7 mouse cellular contexts compared by ENCODE assay signal in the genomic region with DNA sequence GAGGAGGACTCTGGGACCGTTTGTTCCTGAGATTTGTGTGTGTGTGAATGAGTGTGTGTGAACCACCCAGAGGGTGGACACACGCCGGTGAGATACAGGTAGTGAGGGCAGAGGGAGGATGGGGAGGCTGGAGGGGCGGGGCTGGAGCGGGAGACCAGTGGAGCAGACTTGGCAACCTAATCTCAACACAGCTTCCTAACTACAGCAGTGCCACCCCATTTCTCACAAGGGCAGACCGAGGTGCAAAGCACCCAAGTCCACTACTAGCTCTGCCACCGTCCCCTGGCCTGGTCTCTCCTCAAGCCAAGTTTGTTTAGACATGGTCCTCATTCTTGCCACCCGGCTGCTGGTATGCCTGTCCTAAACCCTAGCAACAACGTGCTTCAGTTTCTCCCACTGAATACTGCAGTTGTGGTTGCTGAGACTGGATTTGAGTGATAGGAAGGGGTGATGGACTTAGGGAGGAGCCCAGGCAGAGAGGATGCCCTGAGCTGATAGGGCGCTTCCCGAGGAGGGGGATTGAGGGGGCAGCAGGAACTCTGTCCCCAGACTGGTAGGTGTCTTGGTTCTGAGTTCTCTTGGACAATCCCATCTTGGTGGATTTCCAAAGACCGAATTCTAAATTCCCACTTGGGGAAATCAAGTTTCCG. TPM values are rescaled to one million over a fixed set of nuclear protein-coding genes. Genes with fewer than 3 reads are reported as not detected.
DNase-seq lines count a peak whose midpoint lies in the region; ATAC-seq and TF ChIP-seq lines count a peak whose summit lies in the region.

No protein-coding gene starts in this region.

- no peak for ATAC-seq in lung, embryonic 15.5 days (ENCODE audit: borderline replicate concordance, extremely low read depth, low FRiP score, low TSS enrichment)
- ATAC-seq in forebrain, embryonic 15.5 days (replicated peaks) = no peak
- no peak for ATAC-seq in limb, embryonic 11.5 days (ENCODE audit: insufficient number of reproducible peaks, low FRiP score, low TSS enrichment, low read depth)

- peak overlapping the region; percentile 76 for H3K4me3 ChIP-seq in lung, embryonic 15.5 days
- H3K4me3 ChIP-seq in forebrain, embryonic 15.5 days = peak overlapping the region; percentile 86
- peak overlapping the region; percentile 88 for H3K4me3 ChIP-seq in limb, embryonic 11.5 days (ENCODE audit: low read depth, low read length)
- peak overlapping the region; percentile 89 for H3K4me3 ChIP-seq in small intestine, adult 2 months (ENCODE audit: low read depth, low read length)

- TF ChIP-seq POLR2A in small intestine, adult 2 months (IDR thresholded peaks at IDR 0.05; ENCODE audit: low read depth, low read length) = no peak

- H3K27me3 ChIP-seq in lung, embryonic 15.5 days = no peaks in the 10 kb centered on the region
- H3K27me3 ChIP-seq in forebrain, embryonic 15.5 days = no peaks in the 10 kb centered on the region
- H3K27me3 ChIP-seq in limb, embryonic 11.5 days (ENCODE audit: control insufficient read depth, insufficient read depth, low read length) = no peaks in the 10 kb centered on the region
- peaks cover 14% of the 10 kb centered on the region for H3K27me3 ChIP-seq in small intestine, adult 2 months (ENCODE audit: control insufficient read depth, insufficient read depth, low read length)

- no peak for DNase-seq in lung, adult 18-20 months
- DNase-seq in limb, embryonic 11.5 days (ENCODE audit: low spot score) = no peak
- DNase-seq in spleen, postnatal 4 days (ENCODE audit: low spot score in 2 of 2) = no peak
- DNase-seq in gastrocnemius, postnatal 25 days = no peak

- no peak for TF ChIP-seq CTCF in small intestine, adult 2 months (IDR thresholded peaks at IDR 0.05; ENCODE audit: extremely low read depth, insufficient read length, insufficient replicate concordance, low read depth, low read length)

- no peaks in the 10 kb centered on the region for H3K9me3 ChIP-seq in lung, embryonic 15.5 days
- H3K9me3 ChIP-seq in forebrain, embryonic 15.5 days = no peaks in the 10 kb centered on the region
- no peaks in the 10 kb centered on the region for H3K9me3 ChIP-seq in limb, embryonic 11.5 days (ENCODE audit: control insufficient read depth, low read length)

- peaks cover 50% of the 10 kb centered on the region for H3K4me1 ChIP-seq in lung, embryonic 15.5 days
- H3K4me1 ChIP-seq in forebrain, embryonic 15.5 days = peaks cover 46% of the 10 kb centered on the region
- H3K4me1 ChIP-seq in limb, embryonic 11.5 days (ENCODE audit: control insufficient read depth, insufficient read depth, low read length) = peaks cover 22% of the 10 kb centered on the region
- H3K4me1 ChIP-seq in small intestine, adult 2 months (ENCODE audit: control insufficient read depth, insufficient read depth, insufficient read length, low read length) = peaks cover 12% of the 10 kb centered on the region

- 11% methylated on average over 13 of the region's 13 CpGs for WGBS in lung, embryonic 15.5 days
- 15% methylated on average over 13 of the region's 13 CpGs for WGBS in forebrain, embryonic 15.5 days
- WGBS in limb, embryonic 11.5 days = 25% methylated on average over 13 of the region's 13 CpGs
- 54% methylated on average over 13 of the region's 13 CpGs for WGBS in small intestine, adult 2 months

- peak overlapping the region; percentile 100 for H3K27ac ChIP-seq in lung, embryonic 15.5 days
- peak overlapping the region; percentile 100 for H3K27ac ChIP-seq in forebrain, embryonic 15.5 days (replicated peaks)
- H3K27ac ChIP-seq in limb, embryonic 11.5 days (replicated peaks; ENCODE audit: low read depth, low read length) = no peak overlapping the region
- no peak overlapping the region for H3K27ac ChIP-seq in small intestine, adult 2 months (ENCODE audit: insufficient read depth, low read depth, low read length)

- peak overlapping the region; percentile 93 for H3K4me2 ChIP-seq in lung, embryonic 15.5 days
- peak overlapping the region; percentile 93 for H3K4me2 ChIP-seq in forebrain, embryonic 15.5 days (replicated peaks)
- peak overlapping the region; percentile 58 for H3K4me2 ChIP-seq in limb, embryonic 11.5 days (ENCODE audit: low read depth, severe bottlenecking)

- H3K9ac ChIP-seq in lung, embryonic 15.5 days = peak overlapping the region; percentile 49
- H3K9ac ChIP-seq in forebrain, embryonic 15.5 days (replicated peaks) = peak overlapping the region; percentile 96
- H3K9ac ChIP-seq in limb, embryonic 11.5 days (ENCODE audit: low read length) = peak overlapping the region; percentile 14

- no peaks in the 10 kb centered on the region for H3K36me3 ChIP-seq in lung, embryonic 15.5 days
- H3K36me3 ChIP-seq in forebrain, embryonic 15.5 days = no peaks in the 10 kb centered on the region
- H3K36me3 ChIP-seq in limb, embryonic 11.5 days (ENCODE audit: control insufficient read depth, insufficient read depth, low read length) = no peaks in the 10 kb centered on the region
- H3K36me3 ChIP-seq in small intestine, adult 2 months (ENCODE audit: control insufficient read depth, insufficient read depth, low read length) = no peaks in the 10 kb centered on the region

RNA-seq across cellular contexts. Expression of a gene that starts 2.5 kb away (rescaled TPM):
- polyA plus RNA-seq in lung, embryonic 15.5 days (2015; fragmentation: Nextera tagmentation; extraction: Ambion mirVana) = 10.5 and 11.3 TPM in 2 replicates
- polyA plus RNA-seq in forebrain, embryonic 15.5 days (2015; fragmentation: Nextera tagmentation; extraction: Ambion mirVana) = 17.7 and 18.3 TPM in 2 replicates
- polyA plus RNA-seq in limb, embryonic 11.5 days (2014; fragmentation: Nextera tagmentation; extraction: Ambion mirVana) = 21.1 and 21.8 TPM in 2 replicates
- 1.8 and 3.2 TPM in 2 replicates for polyA plus RNA-seq in small intestine, adult 2 months (2012; rRNA removed)
- total RNA-seq in gastrocnemius, postnatal 25 days (2021) = 1 to 10 TPM; 1.1 to 1.7 TPM

RNA-seq across cellular contexts. Expression of a gene that starts 19.0 kb away (rescaled TPM):
- polyA plus RNA-seq in lung, embryonic 15.5 days (2015; fragmentation: Nextera tagmentation; extraction: Ambion mirVana) = 0.14 and 0.36 TPM in 2 replicates
- 13.5 and 13.6 TPM in 2 replicates for polyA plus RNA-seq in forebrain, embryonic 15.5 days (2015; fragmentation: Nextera tagmentation; extraction: Ambion mirVana)
- polyA plus RNA-seq in limb, embryonic 11.5 days (2014; fragmentation: Nextera tagmentation; extraction: Ambion mirVana) = 1.8 and 2.2 TPM in 2 replicates
- 0.36 and 0.51 TPM in 2 replicates for polyA plus RNA-seq in small intestine, adult 2 months (2012; rRNA removed)
- not detected for total RNA-seq in gastrocnemius, postnatal 25 days (2021)

RNA-seq across cellular contexts. Expression of a gene that starts 19.4 kb away (rescaled TPM):
- 37.7 and 40.5 TPM in 2 replicates for polyA plus RNA-seq in lung, embryonic 15.5 days (2015; fragmentation: Nextera tagmentation; extraction: Ambion mirVana)
- 18.7 TPM in 2 replicates for polyA plus RNA-seq in forebrain, embryonic 15.5 days (2015; fragmentation: Nextera tagmentation; extraction: Ambion mirVana)
- polyA plus RNA-seq in limb, embryonic 11.5 days (2014; fragmentation: Nextera tagmentation; extraction: Ambion mirVana) = 69.4 and 75.8 TPM in 2 replicates
- 0.77 and 1.9 TPM in 2 replicates for polyA plus RNA-seq in small intestine, adult 2 months (2012; rRNA removed)
- 1 to 10 TPM; 1.6 TPM for total RNA-seq in gastrocnemius, postnatal 25 days (2021)

RNA-seq across cellular contexts. Expression of a gene that starts 20.0 kb away (rescaled TPM):
- 3.0 and 3.1 TPM in 2 replicates for polyA plus RNA-seq in lung, embryonic 15.5 days (2015; fragmentation: Nextera tagmentation; extraction: Ambion mirVana)
- polyA plus RNA-seq in forebrain, embryonic 15.5 days (2015; fragmentation: Nextera tagmentation; extraction: Ambion mirVana) = 2.1 and 3.7 TPM in 2 replicates
- 0.15 and 0.54 TPM in 2 replicates for polyA plus RNA-seq in limb, embryonic 11.5 days (2014; fragmentation: Nextera tagmentation; extraction: Ambion mirVana)
- not detected in 2 replicates for polyA plus RNA-seq in small intestine, adult 2 months (2012; rRNA removed)
- total RNA-seq in gastrocnemius, postnatal 25 days (2021) = not detected

RNA-seq across cellular contexts. Expression of a gene that starts 51.6 kb away (rescaled TPM):
- 4.1 and 5.0 TPM in 2 replicates for polyA plus RNA-seq in lung, embryonic 15.5 days (2015; fragmentation: Nextera tagmentation; extraction: Ambion mirVana)
- polyA plus RNA-seq in forebrain, embryonic 15.5 days (2015; fragmentation: Nextera tagmentation; extraction: Ambion mirVana) = 0.55 and 0.85 TPM in 2 replicates
- 1.4 and 1.8 TPM in 2 replicates for polyA plus RNA-seq in limb, embryonic 11.5 days (2014; fragmentation: Nextera tagmentation; extraction: Ambion mirVana)
- polyA plus RNA-seq in small intestine, adult 2 months (2012; rRNA removed) = 5.1 and 23.5 TPM in 2 replicates
- total RNA-seq in gastrocnemius, postnatal 25 days (2021) = 1 to 10 TPM in 1 of 2 experiments, under 1 TPM in 1; 0.74 to 1.8 TPM

Comparison
In these comparisons a context has a peak if more than half of its experiments do, and no peak if none do; other contexts are left out.
1. H3K27ac ChIP-seq: peak in lung, embryonic 15.5 days (single experiment) and forebrain, embryonic 15.5 days (single experiment); none in limb, embryonic 11.5 days (single experiment) and small intestine, adult 2 months (single experiment).
2. H3K9ac ChIP-seq: peak in every context shown above with its lines; median percentile 96 in forebrain, embryonic 15.5 days; 49 in lung, embryonic 15.5 days; 14 in limb, embryonic 11.5 days.
3. Peak in every context shown above with its lines, with median percentiles within 50 percentile points of each other: H3K4me2 ChIP-seq and H3K4me3 ChIP-seq.